Mouse (Mus musculus) right cerebral cortex, postnatal 4 days (tissue): Measurements from ENCODE around the gene Fam107a.

Source experiments
- DNase-seq: peaks from one replicate; pipeline ENCODE4 v3.0.0-alpha.2; 2022

Gene Fam107a

DNA sequence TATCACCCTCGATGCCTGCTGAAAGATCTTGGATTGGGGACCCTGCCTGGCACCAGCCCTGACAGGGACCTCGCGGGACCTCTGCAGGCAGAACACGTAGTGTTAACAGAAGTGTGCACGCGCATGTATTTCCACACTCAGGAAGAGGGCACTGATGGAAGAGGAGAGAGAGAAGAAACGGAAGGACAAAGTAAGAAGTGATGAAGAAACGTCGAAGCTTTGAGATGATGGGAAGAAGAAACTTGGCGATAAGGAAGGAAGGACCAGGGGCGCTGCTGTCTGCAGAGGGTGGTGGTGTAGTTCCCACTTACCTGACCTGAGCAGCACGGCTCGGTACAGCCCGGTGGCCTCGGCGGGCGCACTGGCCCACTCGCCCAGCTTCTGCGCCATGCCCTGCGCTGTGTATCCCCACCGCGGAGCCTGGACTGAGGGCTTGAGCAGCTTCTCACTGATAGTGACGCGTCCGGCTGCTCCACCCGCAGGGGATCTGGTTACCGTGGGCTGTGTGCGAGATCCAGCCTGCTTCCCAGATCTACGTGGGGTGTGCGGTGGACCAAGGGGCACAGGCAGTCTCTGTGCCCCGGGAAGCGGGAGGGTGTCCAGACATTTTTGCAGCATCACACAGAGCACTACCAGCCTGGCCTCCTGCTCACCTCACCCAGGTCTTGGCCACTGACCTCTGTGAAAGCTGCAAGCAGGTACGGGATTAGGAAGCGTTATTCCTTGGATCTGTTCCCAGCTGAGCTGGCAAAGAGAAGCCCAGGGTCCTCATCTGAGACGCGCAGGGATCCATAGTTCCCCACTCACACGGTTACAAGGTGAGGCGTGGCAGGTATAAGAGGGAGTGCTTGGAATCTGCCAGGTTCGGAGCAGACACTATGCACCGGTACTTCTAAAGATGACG, at the start of gene Fam107a:
Fam107a (minus strand) TSS at position 830 of the 904 bp plus-strand sequence.
- DNase-seq = no peak

DNA sequence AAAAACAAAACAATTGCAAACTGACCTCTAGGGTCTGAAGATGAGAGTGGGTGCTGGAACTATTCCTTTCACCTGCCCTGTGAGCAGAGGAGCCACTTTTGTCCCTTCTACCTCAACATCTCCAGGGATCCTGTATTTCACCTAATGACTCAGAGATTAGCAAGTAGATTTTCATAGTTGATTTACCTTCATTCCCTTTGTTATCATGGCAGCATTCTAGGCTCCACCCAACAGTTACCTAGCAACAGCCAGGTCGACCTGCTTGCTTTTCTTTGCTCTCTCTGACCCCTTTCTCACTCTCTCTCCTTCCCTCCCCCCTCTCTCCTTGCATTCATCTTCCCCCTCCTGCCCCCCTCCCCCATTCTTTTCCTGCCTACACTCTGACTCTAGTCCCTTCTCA, 49.3 kb upstream of the Fam107a start:
- no peak for DNase-seq

GRCm38 (mm10) chr14:8365833-8366232, 48.0 kb upstream of the Fam107a start:
- no peak for DNase-seq

DNA sequence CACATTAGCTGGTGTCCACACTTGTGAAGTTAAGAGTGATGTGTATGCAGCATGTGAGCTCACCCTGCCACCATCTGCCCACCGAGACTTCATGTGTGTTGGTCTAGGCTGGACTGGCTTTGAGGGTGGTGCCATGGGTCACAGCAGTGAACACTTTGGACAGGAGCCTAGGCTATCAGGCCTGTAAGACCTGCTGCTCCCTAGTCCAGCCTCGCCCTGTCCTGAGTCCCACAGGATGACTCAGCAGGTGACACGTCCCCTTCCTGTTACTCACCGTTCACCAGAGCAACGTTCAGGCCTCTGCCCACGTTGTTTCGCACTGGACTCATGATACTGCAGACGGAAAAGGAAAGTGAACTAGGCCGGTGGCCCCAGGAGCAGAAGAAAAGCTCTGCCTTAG, 39.0 kb upstream of the Fam107a start:
- no peak for DNase-seq

- DNase-seq = peak; percentile 73
These were observed 38.2 kb upstream of the Fam107a start for GRCm38 (mm10) chr14:8355999-8356501.

- no peak for DNase-seq
These were observed 31.1 kb upstream of the Fam107a start for GRCm38 (mm10) chr14:8348927-8349326.

- DNase-seq = peak; percentile 95
These were observed 28.6 kb upstream of the Fam107a start for GRCm38 (mm10) chr14:8346255-8346997.

DNA sequence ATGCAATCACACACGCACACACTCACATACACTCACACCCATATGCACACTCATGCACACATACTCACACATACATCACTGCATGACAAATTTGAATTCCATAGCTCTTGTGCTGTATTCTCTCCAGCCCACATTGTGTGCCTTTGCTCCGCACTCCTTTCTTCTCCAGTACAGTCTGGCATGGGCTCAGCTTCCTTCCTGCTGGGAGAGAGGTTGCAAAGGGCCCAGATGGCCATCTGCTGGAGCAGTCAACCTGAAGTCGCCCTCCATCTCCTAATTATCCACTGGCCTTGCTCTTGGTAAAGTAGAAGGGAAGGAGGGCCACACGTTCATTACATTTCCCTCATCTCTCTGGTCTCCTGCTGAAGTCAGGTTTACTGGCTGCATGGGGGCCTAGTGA, 27.7 kb upstream of the Fam107a start:
- no peak for DNase-seq

DNA sequence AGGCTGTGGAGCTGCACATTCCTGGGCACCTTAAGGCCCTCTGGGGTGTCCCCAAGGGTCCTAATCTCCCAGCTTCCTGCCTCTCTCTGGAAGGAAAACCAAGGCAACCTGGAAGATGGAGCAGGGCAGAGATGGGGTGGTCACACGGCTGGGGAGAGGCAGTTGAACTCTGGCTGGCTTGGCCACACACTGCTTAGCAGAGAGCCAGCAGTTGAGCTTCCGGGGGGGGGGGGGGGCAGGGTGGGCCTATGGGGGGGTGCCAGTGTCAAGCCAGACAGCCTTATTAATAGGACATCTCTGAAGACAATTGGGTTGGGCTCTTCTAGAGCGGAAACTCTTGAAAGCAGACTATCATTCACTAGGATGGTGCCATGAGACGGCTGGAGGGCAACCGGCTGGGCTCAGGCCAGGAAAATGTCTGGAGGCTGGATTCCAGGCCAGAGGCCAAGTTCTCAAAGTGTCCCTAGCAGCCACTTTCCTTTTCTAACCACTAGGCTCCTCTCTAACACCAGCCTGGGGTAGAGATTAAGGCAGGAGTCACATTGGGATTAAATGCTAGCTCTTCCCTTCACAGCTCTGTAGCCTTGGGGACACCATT, 24.8 kb upstream of the Fam107a start:
- peak; percentile 34 for DNase-seq

DNA sequence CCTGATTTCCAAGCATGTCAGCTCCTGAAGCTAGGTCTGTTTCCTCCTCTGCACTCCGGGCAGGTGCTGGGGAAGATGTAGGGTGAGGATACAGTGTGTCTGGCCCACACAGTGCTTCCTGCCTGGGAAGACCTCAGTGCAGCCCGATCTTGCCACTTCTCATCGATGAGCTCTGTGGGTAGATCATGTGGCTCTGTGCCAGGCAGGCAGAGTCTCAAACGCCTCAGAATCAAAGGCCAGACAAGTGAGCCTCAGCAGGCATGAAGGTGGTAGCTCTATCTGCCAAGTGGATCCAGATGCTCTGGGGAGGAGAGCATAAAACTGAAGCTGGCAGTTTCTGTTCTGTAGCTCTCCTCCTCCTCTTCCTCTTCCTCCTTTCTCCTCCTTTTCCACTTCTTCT, 22.4 kb upstream of the Fam107a start:
- DNase-seq = no peak

GRCm38 (mm10) chr14:8335947-8336346, 18.1 kb upstream of the Fam107a start:
- no peak for DNase-seq

DNA sequence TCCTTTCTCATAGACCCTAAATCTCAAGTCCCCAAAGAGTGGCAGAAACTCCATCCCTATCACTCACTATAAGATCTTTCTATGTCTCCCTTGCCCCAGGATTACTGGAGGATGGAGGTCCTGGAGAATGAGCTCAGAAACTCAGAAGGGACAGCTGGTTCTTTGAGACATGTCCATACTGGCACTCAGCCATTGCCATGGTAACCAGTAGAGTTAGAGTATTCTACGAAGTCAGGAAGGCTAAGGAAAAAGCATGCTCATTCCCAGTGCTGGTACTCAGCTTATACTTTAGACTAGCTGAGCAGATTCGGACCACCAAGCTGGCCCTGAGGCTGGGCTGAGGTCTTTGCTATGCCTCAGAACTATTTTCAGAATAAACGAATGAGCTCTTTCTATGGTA, 16.7 kb upstream of the Fam107a start:
- DNase-seq = peak; percentile 39

DNA sequence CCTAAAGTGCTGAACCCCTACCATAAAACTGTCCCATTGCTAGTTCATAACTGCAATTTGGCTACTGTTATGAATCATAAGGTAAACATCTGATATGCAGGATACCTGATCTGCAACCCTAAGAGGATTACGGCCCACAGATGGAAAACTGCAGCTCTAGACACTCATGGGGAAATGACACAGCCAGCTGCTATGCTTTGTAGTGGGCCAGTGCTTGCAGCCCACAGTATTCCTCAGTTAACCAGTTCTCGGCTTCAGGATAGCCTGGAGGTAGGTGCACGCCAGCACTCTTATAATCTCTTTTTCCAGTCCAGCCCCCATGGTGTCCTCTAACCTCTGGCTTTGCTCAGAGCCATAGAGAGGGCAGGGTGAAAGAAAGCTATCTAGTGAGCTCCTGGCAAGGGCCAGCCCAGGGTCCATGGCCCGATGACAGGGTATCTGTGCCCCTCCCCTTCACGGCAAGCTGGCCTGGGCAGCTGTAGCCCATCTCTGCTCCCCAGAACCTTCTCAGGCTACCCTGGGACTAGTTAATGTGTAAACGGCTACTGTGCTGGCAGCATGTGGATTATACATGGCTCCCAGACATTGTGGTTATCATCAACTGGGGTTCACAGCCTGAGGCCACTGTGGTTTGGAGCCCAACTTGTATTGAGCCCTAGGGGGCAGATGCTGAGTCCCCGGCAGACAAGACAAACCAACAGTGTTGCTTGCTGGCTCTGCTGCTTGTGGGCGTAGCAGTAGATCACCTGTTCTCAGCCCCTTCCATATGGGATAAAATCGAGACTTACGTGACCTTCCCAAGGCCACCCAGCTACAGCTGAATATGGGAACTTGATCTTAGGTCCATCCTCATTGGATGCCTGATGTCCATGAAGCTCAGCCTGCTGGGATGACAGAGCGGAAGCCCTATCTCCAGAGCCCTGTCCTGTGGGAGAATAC, 14.8 kb upstream of the Fam107a start:
- no peak for DNase-seq

DNA sequence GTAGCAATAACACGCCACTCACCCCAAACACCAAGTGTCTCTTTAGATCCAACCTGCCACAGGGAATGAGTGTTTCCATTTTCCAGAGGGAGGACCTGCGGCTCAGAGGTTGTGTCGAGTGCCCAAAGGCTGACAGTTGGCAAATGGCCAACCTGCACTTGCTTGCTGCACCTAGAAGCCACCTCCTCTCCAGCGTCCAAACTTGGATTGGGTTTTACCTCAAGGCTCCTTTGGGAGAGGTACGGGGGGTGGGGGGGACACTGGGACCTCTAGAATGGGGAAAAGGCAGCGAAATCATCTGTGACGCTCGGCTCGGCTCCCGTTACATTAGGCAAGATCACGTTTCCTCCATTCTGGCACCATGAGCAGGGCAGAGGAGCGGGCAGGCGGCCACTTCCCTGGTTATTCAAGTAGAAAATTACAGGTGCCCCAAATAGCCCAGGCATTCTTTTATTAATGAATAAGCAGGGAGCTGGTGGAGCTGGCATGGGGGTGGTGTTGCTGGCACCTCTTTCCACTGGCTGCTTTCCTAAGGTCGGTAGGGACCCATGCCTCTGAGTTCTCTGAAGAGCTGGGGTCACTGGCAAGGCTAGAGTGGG, 13.6 kb upstream of the Fam107a start:
- DNase-seq = peak; percentile 17

- no peak for DNase-seq
These were observed 12.6 kb upstream of the Fam107a start for GRCm38 (mm10) chr14:8330390-8330789.

- peak; percentile 14 for DNase-seq
These were observed 11.7 kb upstream of the Fam107a start for GRCm38 (mm10) chr14:8329552-8329951.

- no peak for DNase-seq
These were observed 9.5 kb upstream of the Fam107a start for GRCm38 (mm10) chr14:8327371-8327770.

DNA sequence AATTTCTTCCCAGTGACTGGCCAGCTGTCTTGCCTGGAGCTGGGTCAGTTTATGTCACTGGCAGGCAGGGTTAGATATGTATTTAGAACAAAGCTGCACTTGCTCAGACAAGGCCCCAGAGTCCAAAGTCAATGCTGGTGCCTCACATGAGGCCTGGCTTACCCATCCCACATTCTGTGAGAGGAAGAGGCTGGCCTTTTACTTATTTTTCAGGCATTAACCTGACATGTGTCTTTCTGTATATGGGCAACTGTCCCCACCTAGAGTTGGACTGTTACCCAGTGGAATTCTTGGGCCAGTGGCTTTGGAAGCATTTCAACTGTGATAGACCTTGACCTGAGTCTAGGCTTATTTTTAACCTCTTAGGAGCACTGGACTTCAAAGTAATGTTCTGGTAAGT, 9.1 kb upstream of the Fam107a start:
- no peak for DNase-seq

DNA sequence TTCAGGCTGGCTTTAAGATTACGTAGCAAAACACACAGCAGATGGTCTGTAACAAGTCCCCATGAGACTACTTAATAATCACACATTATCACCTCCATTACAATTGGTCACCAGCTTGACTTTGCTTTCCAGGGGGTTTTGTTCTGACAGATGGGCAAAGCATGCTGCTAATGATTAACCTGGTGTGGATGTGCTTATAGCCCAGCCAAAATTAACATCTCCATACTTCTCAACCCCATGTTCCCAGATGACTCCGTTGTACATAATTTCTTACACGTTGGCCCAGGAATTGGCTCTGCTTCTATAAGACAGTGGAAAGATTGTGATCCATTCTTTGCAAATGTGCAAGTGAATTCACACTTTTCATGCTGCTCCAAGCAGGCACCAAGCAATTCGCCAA, 7.9 kb upstream of the Fam107a start:
- no peak for DNase-seq

- no peak for DNase-seq
These were observed 2.7 kb upstream of the Fam107a start for GRCm38 (mm10) chr14:8320528-8320927.

DNA sequence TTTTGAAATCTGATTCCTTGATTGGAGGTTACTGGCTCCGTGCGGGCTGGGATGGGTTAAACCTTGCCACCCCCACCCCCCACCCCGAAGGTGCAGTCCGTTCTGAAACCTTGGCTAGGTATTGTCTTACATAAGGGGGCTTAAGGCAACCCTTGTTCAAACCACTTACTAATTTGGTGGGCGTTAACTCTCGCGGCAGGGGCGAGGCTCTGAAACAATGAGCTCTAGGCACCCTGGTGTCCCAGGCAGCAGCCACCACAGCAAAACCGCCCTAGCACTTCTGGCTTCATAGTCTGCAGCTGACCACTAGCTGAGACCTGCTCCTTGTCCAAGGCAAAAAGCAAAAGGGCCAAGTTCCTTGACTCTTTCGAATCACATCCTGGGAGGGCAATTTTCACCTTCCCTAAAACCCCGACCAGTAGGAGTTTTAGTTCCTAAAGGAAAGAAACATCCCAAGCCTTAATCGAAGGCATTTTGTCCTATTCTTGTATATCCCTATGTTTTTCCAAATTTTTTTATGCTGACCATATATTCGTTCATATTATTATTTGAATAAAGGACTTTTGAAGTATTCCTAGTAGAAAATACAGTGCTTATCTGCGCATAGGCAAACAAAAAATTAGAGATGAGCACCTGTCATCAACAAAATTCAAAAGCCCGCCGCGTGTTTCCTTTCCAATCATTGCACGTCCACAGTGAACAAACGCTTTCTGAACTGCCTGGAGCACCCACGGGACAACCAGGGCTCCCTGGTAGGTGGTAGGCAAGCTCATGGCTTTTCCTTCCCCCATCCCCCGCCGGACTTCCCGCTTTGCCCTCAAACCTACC, 1.2 kb downstream of the Fam107a start:
- DNase-seq = no peak
